Mouse (Mus musculus): ENCODE results near the gene Gm9972. TPM values are rescaled to one million over a fixed set of nuclear protein-coding genes. Genes with fewer than 3 reads are reported as not detected.

Gm9972 gene
- total RNA-seq (2021): not detected in 2 replicates
- long read RNA-seq, experiment 1: 0 reads
- long read RNA-seq, experiment 2: 0 reads

GRCm38 (mm10) chr11:43035446-43035845 is at the start of gene Gm9972:
TSS of gene Gm9972 (plus strand) at chr11:43035746.
- DNase-seq: no peak

- DNase-seq: peak; percentile 42
Measured at GRCm38 (mm10) chr11:42999188-42999587, 36.4 kb upstream of the Gm9972 start.

GRCm38 (mm10) chr11:43011941-43012340 is 23.6 kb upstream of the Gm9972 start:
- DNase-seq: no peak

- DNase-seq: no peak
Measured at GRCm38 (mm10) chr11:43012980-43013379, 22.6 kb upstream of the Gm9972 start.

- no peak for DNase-seq
Measured at GRCm38 (mm10) chr11:43023109-43023688, 12.3 kb upstream of the Gm9972 start.

- DNase-seq: no peak
Measured at GRCm38 (mm10) chr11:43029813-43030212, 5.7 kb upstream of the Gm9972 start.

- DNase-seq: no peak
Measured at GRCm38 (mm10) chr11:43032141-43032540, 3.4 kb upstream of the Gm9972 start.

- DNase-seq: no peak
Measured at GRCm38 (mm10) chr11:43045871-43046548, 10.5 kb downstream of the Gm9972 start.

GRCm38 (mm10) chr11:43049363-43049762 is 13.8 kb downstream of the Gm9972 start:
- DNase-seq: no peak

- no peak for DNase-seq
Measured at GRCm38 (mm10) chr11:43054972-43055371, 19.4 kb downstream of the Gm9972 start.

GRCm38 (mm10) chr11:43059437-43059970 is 24.0 kb downstream of the Gm9972 start:
- no peak for DNase-seq

- no peak for DNase-seq
Measured at GRCm38 (mm10) chr11:43062286-43062685, 26.7 kb downstream of the Gm9972 start.

- no peak for DNase-seq
Measured at GRCm38 (mm10) chr11:43086309-43087050, 50.9 kb downstream of the Gm9972 start.

Other genes starting within 250 kb of the Gm9972 start
- 0.07 TPM in 1 of 2 replicates, not detected in the other for gene Atp10b, start 114.1 kb downstream of the Gm9972 start, total RNA-seq (2021)

Data from adrenal gland, postnatal 14 days (tissue).